Mouse (Mus musculus): Measurements from ENCODE around the gene Nfkbie. TPM values are rescaled to one million over a fixed set of nuclear protein-coding genes. Genes with fewer than 3 reads are reported as not detected.

Gene Nfkbie
- polyA plus RNA-seq, 1 experiment from 2014 or later: 6.2 TPM

DNA sequence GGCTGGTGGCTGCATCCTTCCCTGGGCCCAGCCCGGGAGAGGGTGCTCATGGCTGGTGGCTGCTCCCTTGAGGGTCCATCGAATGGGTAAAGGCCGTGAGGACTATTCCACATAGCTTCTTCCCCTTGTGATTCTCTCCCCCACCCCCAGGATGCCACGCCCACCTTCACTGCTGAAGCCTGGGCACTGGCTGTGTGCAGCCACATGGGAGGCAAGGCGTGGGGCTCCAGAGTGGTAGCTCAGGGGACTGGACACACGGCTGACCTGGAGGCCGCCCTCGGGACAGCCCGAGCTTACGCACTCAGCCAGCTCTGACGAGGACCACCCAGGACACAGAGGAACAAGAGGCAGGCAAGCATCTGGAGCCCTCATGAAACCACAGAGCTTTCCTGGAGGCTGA is 35.4 kb upstream of the Nfkbie start:
- WGBS: 67% methylated on average over 11 of the region's 11 CpGs

DNA sequence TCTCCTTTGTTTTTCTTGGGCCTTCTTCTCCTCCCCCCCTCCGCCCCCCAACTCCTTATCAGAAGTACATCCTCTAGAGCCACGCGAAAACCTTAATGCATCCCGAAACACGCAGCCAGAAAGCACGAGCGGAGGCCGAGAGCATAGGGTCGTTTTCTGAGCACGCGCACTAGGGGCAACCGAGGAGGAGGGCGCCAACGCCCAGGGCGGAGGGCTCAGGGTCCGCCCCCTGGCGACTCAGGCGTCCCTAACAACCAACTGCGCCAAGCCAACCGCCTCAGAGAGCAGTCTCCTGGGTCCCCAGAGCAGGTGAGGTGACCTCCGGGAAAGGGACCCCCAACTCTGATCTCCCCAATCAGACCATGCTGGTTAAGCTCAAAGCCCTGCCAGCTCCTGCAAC is 32.2 kb upstream of the Nfkbie start, which contains the start of gene Tcte1:
Gene Tcte1, plus strand, starts transcription at position 172 of the 400 bp plus-strand sequence.
- peak within 1 kb of the TSS; percentile 84 for H3K4me2 ChIP-seq (replicated peaks)
- peak within 1 kb of the TSS; percentile 43 for H3K4me3 ChIP-seq
- peaks cover 27% of the 10 kb centered on the region for H3K36me3 ChIP-seq
- H3K9ac ChIP-seq: peak within 1 kb of the TSS; percentile 66
- H3K4me1 ChIP-seq: peaks cover 11% of the 10 kb centered on the region; the same call in 1 of the 2 replicates
- H3K27ac ChIP-seq: no peak within 1 kb of the TSS
- WGBS: under 1% methylated on average over 21 of the region's 21 CpGs
- peak; percentile 81; the same call in 1 of the 2 replicates for ATAC-seq (ENCODE audit: low FRiP score, low read depth)
- peaks cover 42% of the 10 kb centered on the region for H3K27me3 ChIP-seq
- H3K9me3 ChIP-seq: no peaks in the 10 kb centered on the region

More for the DNA sequence above, 35.4 kb upstream of the Nfkbie start:
- ATAC-seq (ENCODE audit: low FRiP score, low read depth): no peak
- peaks cover 49% of the 10 kb centered on the region for H3K36me3 ChIP-seq
- H3K4me3 ChIP-seq: no peak overlapping the region
- peaks cover 11% of the 10 kb centered on the region; the same call in 1 of the 2 replicates for H3K4me1 ChIP-seq
- H3K9me3 ChIP-seq: no peaks in the 10 kb centered on the region
- no peak overlapping the region for H3K9ac ChIP-seq
- H3K27ac ChIP-seq: no peak overlapping the region
- H3K4me2 ChIP-seq (replicated peaks): no peak overlapping the region
- H3K27me3 ChIP-seq: peaks cover 18% of the 10 kb centered on the region

DNA sequence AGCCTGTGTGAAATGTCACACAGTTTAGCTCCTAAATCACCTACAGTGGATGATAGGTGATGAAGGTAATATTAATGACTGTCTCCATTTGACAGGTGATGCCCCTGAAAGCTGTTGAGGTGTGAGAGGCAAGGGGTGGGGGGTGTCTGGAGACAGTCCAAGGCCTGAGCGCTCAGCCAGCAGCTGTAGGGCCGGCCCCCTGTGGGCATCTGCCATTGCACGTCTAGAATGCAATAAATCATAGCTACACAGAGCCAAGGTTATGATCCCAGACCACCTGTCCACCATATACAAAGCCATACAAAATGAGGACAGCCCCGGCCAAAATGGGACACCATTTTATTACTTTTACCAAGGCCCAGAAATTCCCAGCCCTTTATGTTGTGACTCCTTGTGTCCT is 30.5 kb upstream of the Nfkbie start:
- Histone ChIP-seq H3K9ac (no peak overlapping the region), H3K4me2 (replicated peaks) (no peak overlapping the region), H3K27ac (no peak overlapping the region), H3K4me3 (no peak overlapping the region), H3K36me3 (peaks cover 10% of the 10 kb centered on the region), H3K27me3 (peaks cover 55% of the 10 kb centered on the region), H3K9me3 (no peaks in the 10 kb centered on the region), H3K4me1 (peaks cover 11% of the 10 kb centered on the region; the same call in 1 of the 2 replicates)
- WGBS: 33% methylated on average over 4 of the region's 4 CpGs
- ATAC-seq (ENCODE audit: low FRiP score, low read depth): no peak

DNA sequence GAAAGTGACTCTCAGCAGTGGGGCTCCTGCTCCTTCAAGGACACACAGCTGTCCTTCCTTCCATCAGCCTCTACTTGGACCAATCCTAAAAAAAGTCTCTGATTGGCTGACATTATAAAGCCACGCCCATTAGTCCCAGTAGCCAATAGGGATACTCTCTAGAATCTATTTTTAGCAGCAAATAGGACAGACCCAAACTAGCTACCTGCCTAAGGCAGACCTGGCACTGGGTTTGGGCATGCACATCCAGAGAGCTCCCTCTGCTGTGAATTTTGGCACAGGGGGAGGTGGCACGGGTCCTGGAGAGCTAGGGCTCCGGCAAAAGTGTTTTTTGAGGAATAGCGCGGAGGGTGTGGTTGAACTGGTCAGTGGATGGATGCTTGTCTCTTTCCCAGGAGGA is 28.9 kb upstream of the Nfkbie start:
- H3K36me3 ChIP-seq: no peaks in the 10 kb centered on the region
- ATAC-seq (ENCODE audit: low FRiP score, low read depth): no peak
- peaks cover 70% of the 10 kb centered on the region for H3K27me3 ChIP-seq
- 17% methylated on average over 5 of the region's 5 CpGs for WGBS
- no peaks in the 10 kb centered on the region for H3K9me3 ChIP-seq
- H3K27ac ChIP-seq: no peak overlapping the region
- peaks cover 6% of the 10 kb centered on the region; the same call in 1 of the 2 replicates for H3K4me1 ChIP-seq
- no peak overlapping the region for H3K4me2 ChIP-seq (replicated peaks)
- H3K4me3 ChIP-seq: no peak overlapping the region
- no peak overlapping the region for H3K9ac ChIP-seq

DNA sequence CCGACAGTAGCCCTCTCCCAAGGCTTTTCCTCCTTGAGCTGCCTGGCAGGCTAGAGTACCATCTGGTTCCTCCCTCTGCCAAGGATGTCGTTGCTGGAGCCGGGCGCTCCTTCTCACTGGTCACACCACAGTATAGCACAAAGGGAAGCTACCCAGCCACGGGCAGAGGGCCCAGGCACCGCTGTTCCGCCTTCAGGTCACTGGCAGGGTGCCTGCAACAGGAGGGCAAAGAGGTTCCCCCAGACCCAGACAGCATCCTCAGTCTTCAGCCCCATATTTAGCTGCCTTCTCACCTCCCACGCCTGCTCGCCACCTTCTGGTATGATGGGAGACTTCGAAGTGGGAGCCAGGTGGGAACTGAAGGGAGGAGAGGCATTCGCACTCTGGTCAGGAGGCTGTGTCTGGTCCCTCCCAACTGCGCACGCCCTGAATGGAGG is 25.1 kb upstream of the Nfkbie start:
- Histone ChIP-seq H3K4me2 (replicated peaks) (no peak overlapping the region), H3K27ac (no peak overlapping the region), H3K27me3 (peaks cover 86% of the 10 kb centered on the region), H3K36me3 (no peaks in the 10 kb centered on the region), H3K4me1 (no peaks in the 10 kb centered on the region), H3K9ac (no peak overlapping the region), H3K9me3 (no peaks in the 10 kb centered on the region), H3K4me3 (no peak overlapping the region)
- ATAC-seq (ENCODE audit: low FRiP score, low read depth): no peak
- WGBS: 46% methylated on average over 13 of the region's 13 CpGs

DNA sequence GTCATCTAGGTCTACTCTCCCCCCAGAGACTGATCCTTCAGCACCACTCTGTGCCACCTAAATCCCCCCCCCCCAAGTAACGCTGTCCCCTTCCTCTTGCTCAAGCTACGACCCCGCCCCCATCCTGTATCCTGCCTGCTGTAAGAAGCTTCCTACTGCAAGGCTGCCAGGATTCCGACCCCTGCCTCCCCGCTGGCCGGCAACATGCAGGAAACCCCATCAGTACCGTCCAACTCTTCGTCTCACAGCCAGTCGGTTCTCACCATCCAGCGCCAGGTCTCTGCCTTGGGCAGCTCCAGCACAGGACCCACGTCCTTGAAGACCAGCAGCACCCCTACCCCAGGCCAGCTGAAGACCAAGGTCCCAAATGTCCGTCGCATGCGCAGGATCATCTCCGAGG is 22.6 kb upstream of the Nfkbie start:
- peaks cover 90% of the 10 kb centered on the region for H3K27me3 ChIP-seq
- no peak for ATAC-seq (ENCODE audit: low FRiP score, low read depth)
- no peak overlapping the region for H3K4me2 ChIP-seq (replicated peaks)
- no peaks in the 10 kb centered on the region for H3K36me3 ChIP-seq
- no peak overlapping the region for H3K4me3 ChIP-seq
- no peak overlapping the region for H3K27ac ChIP-seq
- WGBS: 53% methylated on average over 15 of the region's 15 CpGs
- H3K4me1 ChIP-seq: no peaks in the 10 kb centered on the region
- H3K9ac ChIP-seq: no peak overlapping the region
- H3K9me3 ChIP-seq: no peaks in the 10 kb centered on the region

DNA sequence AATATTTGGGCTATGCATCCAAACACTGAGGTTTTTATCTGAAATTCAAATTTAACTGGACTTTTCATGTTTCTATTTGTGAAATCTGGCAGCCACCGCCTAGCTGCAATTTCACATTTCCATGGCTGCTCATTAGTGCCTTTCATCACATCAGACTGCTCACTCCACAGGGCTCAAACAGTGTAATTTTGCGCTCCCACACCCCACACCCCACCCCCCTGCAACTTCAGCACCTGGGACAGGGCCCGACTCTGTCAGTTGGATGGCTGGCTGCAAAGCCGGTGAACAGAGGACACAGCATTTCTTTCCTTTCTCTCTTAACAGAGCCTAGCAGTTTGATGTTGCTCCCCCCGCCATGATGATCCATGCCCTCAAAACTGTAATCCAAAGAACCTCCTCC is 19.2 kb upstream of the Nfkbie start:
- no peaks in the 10 kb centered on the region for H3K9me3 ChIP-seq
- H3K27ac ChIP-seq: no peak overlapping the region
- H3K4me3 ChIP-seq: no peak overlapping the region
- no peak overlapping the region for H3K4me2 ChIP-seq (replicated peaks)
- no peak for ATAC-seq (ENCODE audit: low FRiP score, low read depth)
- no peaks in the 10 kb centered on the region for H3K4me1 ChIP-seq
- WGBS: 9% methylated on average over 5 of the region's 5 CpGs
- no peak overlapping the region for H3K9ac ChIP-seq
- H3K36me3 ChIP-seq: no peaks in the 10 kb centered on the region
- H3K27me3 ChIP-seq: peaks cover 91% of the 10 kb centered on the region

DNA sequence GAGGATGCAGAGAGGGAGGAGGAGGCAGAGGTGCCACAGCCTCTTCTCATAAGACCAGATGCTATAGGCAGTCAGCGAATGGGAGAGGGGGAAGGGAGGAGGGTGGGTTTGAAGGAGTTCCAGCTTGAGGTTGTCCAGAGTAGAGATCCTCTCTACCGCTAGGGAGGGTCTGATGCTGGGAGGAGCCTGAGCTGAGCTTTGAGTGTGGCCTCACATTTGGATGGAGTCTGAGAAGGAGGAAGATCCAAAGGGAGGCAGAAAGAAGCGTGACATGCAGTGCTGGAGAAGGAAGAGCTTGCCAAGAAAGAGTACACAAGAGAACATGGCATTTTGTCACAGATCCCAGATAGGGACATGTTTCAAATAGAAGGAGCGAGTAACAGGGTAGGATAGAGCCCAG is 17.1 kb upstream of the Nfkbie start:
- no peak overlapping the region for H3K4me2 ChIP-seq (replicated peaks)
- WGBS: 62% methylated on average over 4 of the region's 4 CpGs
- H3K9me3 ChIP-seq: no peaks in the 10 kb centered on the region
- peaks cover 91% of the 10 kb centered on the region for H3K27me3 ChIP-seq
- no peak overlapping the region for H3K4me3 ChIP-seq
- H3K27ac ChIP-seq: no peak overlapping the region
- H3K4me1 ChIP-seq: no peaks in the 10 kb centered on the region
- no peaks in the 10 kb centered on the region for H3K36me3 ChIP-seq
- H3K9ac ChIP-seq: no peak overlapping the region
- no peak for ATAC-seq (ENCODE audit: low FRiP score, low read depth)

DNA sequence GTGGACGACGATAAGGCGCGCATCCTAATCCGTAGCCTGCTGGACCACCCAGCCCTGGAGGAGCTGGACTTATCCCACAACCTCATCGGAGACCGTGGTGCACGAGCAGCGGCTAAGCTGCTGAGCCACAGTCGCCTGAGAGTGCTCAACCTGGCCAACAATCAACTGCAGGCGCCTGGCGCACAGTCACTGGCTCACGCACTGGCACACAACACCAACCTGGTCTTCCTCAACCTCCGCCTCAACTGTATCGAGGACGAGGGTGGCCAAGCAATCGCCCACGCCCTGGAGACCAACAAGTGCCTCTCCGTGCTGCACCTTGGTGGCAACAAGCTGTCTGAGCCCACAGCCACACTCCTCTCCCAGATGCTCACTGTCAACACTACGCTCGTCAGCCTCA is 15.8 kb upstream of the Nfkbie start:
- peaks cover 95% of the 10 kb centered on the region for H3K27me3 ChIP-seq
- WGBS: 78% methylated on average over 21 of the region's 21 CpGs
- peaks cover 4% of the 10 kb centered on the region; the same call in 1 of the 2 replicates for H3K36me3 ChIP-seq
- ATAC-seq (ENCODE audit: low FRiP score, low read depth): no peak
- peaks cover 9% of the 10 kb centered on the region for H3K4me1 ChIP-seq
- no peaks in the 10 kb centered on the region for H3K9me3 ChIP-seq
- no peak overlapping the region for H3K4me3 ChIP-seq
- no peak overlapping the region for H3K4me2 ChIP-seq (replicated peaks)
- H3K9ac ChIP-seq: no peak overlapping the region
- H3K27ac ChIP-seq: no peak overlapping the region

DNA sequence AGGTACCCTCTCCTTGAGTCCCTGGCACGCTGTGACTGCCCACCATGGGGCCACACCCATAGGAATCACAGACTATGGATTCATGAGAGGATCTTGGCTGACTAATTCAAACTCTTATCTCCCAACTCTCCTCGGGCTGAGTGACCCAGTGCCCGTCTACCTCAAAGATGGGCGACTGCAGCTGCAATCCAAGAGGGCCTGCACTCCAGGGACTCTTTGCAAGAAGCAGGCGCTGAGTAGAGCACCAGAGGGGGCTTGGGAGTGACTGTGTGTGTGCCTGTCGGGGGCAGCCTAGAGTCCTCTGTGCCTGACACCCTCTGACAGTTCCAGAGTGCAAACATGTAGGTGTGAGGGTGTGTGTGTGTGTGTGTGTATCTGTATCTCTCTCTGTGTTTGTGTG is 13.4 kb upstream of the Nfkbie start:
- peaks cover 20% of the 10 kb centered on the region for H3K4me1 ChIP-seq
- no peak overlapping the region for H3K4me2 ChIP-seq (replicated peaks)
- H3K9me3 ChIP-seq: no peaks in the 10 kb centered on the region
- no peak overlapping the region for H3K27ac ChIP-seq
- peaks cover 21% of the 10 kb centered on the region for H3K36me3 ChIP-seq
- peaks cover 95% of the 10 kb centered on the region for H3K27me3 ChIP-seq
- WGBS: 35% methylated on average over 6 of the region's 6 CpGs
- H3K9ac ChIP-seq: no peak overlapping the region
- no peak overlapping the region for H3K4me3 ChIP-seq
- no peak for ATAC-seq (ENCODE audit: low FRiP score, low read depth)

DNA sequence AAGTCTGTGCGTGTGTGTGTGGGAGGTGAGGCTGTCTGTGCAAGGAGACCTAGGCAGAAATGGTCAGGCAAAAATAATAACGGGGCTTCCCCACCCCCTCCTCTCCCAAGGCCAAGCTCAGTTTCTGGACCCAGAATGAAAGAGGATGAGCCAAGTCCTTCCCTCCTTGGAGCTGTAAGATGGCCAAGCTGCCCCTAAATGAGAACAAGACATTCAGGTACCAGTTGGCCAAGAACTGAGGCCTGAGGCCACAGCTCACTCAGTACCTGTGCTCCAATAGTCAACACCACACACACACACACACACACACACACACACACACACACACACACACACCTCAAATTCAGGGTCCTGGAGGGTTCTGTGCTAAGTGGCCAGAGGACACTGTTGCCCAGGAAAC is 12.8 kb upstream of the Nfkbie start:
- WGBS: 78% methylated on average over 2 of the region's 2 CpGs
- Histone ChIP-seq H3K36me3 (peaks cover 21% of the 10 kb centered on the region), H3K9ac (no peak overlapping the region), H3K27ac (no peak overlapping the region), H3K27me3 (peaks cover 99% of the 10 kb centered on the region), H3K4me3 (no peak overlapping the region), H3K4me1 (peaks cover 20% of the 10 kb centered on the region), H3K9me3 (no peaks in the 10 kb centered on the region), H3K4me2 (replicated peaks) (no peak overlapping the region)
- ATAC-seq (ENCODE audit: low FRiP score, low read depth): no peak

DNA sequence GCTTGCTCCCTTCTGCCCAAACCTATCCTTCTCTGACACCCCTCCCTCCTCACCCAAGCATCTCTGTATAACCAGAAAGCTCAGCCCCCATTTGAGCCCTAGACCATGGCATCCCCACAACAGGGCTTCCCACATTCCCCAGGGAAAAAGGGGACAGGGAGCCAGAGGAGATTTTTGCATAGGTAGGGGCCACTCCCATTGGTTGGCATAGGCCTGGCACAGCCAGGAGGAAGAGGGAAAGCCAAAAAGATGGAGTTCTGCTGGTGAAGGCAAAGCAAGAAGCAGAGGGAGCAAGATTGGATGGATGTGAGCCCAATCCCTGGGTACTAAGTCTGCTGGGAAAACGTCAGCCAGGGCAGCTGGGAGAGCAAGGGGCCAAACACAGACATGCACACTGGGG is 12.4 kb upstream of the Nfkbie start:
- Histone ChIP-seq H3K9ac (no peak overlapping the region), H3K4me2 (replicated peaks) (no peak overlapping the region), H3K36me3 (peaks cover 21% of the 10 kb centered on the region), H3K9me3 (no peaks in the 10 kb centered on the region), H3K27me3 (peaks cover 99% of the 10 kb centered on the region), H3K4me3 (no peak overlapping the region), H3K4me1 (peaks cover 22% of the 10 kb centered on the region), H3K27ac (no peak overlapping the region)
- no peak for ATAC-seq (ENCODE audit: low FRiP score, low read depth)
- 27% methylated on average over 1 of the region's 1 CpGs for WGBS
